Mouse (Mus musculus) lung, embryonic 14.5 days (tissue): ENCODE data around the gene Rps6kc1. TPM values are rescaled to one million over a fixed set of nuclear protein-coding genes. Genes with fewer than 3 reads are reported as not detected.

Experiments
- ATAC-seq: fragments of 200-750 bp; cut with Nextera tagmentation; 2 replicates; pipeline ENCODE4 v1.8.0; 2017; ENCODE audit warnings: mild to moderate bottlenecking, moderate TSS enrichment, moderate library complexity; ENCODE audit not compliant: insufficient read depth
- DNase-seq: peaks from one replicate; pipeline ENCODE4 v3.0.0-alpha.2; 2015
- H3K27ac ChIP-seq: fragments of 300-500 bp; sonication (generic); 2 replicates; pipeline ENCODE4 v1.5.1; 2014; ENCODE audit warnings: low read depth, mild to moderate bottlenecking, moderate library complexity
- H3K27me3 ChIP-seq: fragments of 300-500 bp; sonication (generic); 2 replicates; pipeline ENCODE4 v1.6.1; 2014; ENCODE audit warnings: low read length, control low read depth; ENCODE audit not compliant: insufficient read depth
- H3K36me3 ChIP-seq: fragments of 300-500 bp; sonication (generic); 2 replicates; pipeline ENCODE4 v1.6.1; 2014; ENCODE audit warnings: control low read depth; ENCODE audit not compliant: insufficient read depth
- H3K4me1 ChIP-seq: fragments of 300-500 bp; sonication (generic); 2 replicates; pipeline ENCODE4 v1.6.1; 2014; ENCODE audit warnings: antibody characterized with exemption, control low read depth; ENCODE audit not compliant: insufficient read depth
- H3K4me2 ChIP-seq: fragments of 300-500 bp; sonication (generic); 2 replicates; pipeline ENCODE4 v1.6.1; 2014; ENCODE audit warnings: mild to moderate bottlenecking
- H3K4me3 ChIP-seq: fragments of 300-500 bp; sonication (generic); 2 replicates; pipeline ENCODE4 v1.5.1; 2014; ENCODE audit warnings: low read depth, low read length
- H3K9ac ChIP-seq: fragments of 300-500 bp; sonication (generic); 2 replicates; pipeline ENCODE4 v1.6.1; 2014
- H3K9me3 ChIP-seq: fragments of 300-500 bp; sonication (generic); 2 replicates; pipeline ENCODE4 v1.6.1; 2016; ENCODE audit warnings: low read depth, low read length, control low read depth
- CTCF ChIP-seq: IDR thresholded peaks from 2 replicates; pipeline ENCODE4 v1.5.1; 2016; ENCODE audit warnings: antibody characterized with exemption, low read depth
- WGBS: fragments of 180-500 bp; shearing (Covaris S2); extraction: QIAGEN DNeasy Blood & Tissue Kit; methylation state at CpG from one replicate; pipeline ENCODE4 v1.1.7; 2014; 5-methylcytosine and 5-hydroxymethylcytosine counted together
- polyA plus RNA-seq: library from polyadenylated mRNA; unstranded; fragments of >200 nt; fragmentation: Nextera tagmentation; extraction: Ambion mirVana; gene quantifications from 2 replicates; pipeline ENCODE4 v1.2.1, GENCODE M21; 2014

Gene Rps6kc1
- polyA plus RNA-seq, result 14.1 and 14.9 TPM in 2 replicates

DNA sequence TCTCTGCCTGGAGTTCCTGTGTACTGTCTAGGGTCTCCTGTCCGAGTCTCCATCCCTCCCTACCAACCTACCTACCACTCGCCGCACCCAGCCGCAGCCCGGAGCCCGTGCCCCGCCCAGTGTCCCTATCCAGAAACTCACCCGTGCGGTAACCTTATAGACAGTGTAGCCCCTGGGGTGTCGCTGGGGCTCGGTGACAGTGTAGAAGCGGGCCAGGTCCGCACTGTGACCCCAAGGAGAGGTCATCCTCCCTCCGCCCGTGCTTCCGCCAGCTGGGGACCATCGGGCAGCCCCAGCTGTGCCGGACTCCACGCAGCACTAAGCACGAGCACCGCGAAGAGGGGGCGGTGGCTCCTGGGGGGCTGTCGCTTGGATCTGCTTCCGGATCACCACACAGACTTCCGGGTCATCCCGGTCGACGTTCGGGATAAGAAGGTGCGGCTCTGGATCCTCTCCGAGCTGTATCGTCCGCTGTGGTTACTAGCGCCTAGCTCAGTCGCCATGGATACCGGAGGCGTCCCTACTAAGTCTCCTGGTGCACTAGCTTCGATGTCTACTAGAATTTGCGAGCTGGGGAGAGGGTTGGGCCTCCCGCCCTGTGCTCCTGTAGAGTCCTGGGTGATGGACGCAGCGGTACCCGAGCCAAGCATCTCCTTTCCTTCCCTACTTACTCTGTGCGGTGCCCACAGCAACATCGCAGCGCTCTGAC lies at the start of gene Rps6kc1:
TSS of gene Rps6kc1 (minus strand) at position 356 of the 709 bp plus-strand sequence.
- Histone ChIP-seq H3K9me3 (no peaks in the 10 kb centered on the region), H3K4me3 (peak within 1 kb of the TSS; percentile 80), H3K36me3 (no peaks in the 10 kb centered on the region), H3K4me2 (peak within 1 kb of the TSS; percentile 89), H3K9ac (peak within 1 kb of the TSS; percentile 78), H3K27me3 (no peaks in the 10 kb centered on the region), H3K27ac (no peak within 1 kb of the TSS), H3K4me1 (peaks cover 9% of the 10 kb centered on the region; the same call in 1 of the 2 replicates)
- under 1% methylated on average over 47 of the region's 47 CpGs for WGBS
- ATAC-seq (peak; percentile 95), DNase-seq (peak; percentile 88)
- TF ChIP-seq CTCF, result no peak

GRCm38 (mm10) chr1:190958821-190959220 lies 47.3 kb upstream of the Rps6kc1 start:
- H3K9ac ChIP-seq, result no peak overlapping the region
- WGBS, result 72% methylated on average over 5 of the region's 5 CpGs
- H3K4me1 ChIP-seq, result no peaks in the 10 kb centered on the region
- DNase-seq, result no peak
- TF ChIP-seq CTCF, result no peak
- no peaks in the 10 kb centered on the region for H3K9me3 ChIP-seq
- no peak overlapping the region for H3K4me3 ChIP-seq
- ATAC-seq, result no peak
- no peak overlapping the region for H3K4me2 ChIP-seq
- H3K27me3 ChIP-seq, result no peaks in the 10 kb centered on the region
- peaks cover 84% of the 10 kb centered on the region for H3K36me3 ChIP-seq
- no peak overlapping the region for H3K27ac ChIP-seq

- DNase-seq (no peak), ATAC-seq (no peak)
- TF ChIP-seq CTCF, result no peak
- H3K27me3 ChIP-seq, result no peaks in the 10 kb centered on the region
- H3K4me3 ChIP-seq, result no peak overlapping the region
- H3K36me3 ChIP-seq, result peaks cover 70% of the 10 kb centered on the region
- H3K4me2 ChIP-seq, result no peak overlapping the region
- H3K27ac ChIP-seq, result no peak overlapping the region
- H3K9ac ChIP-seq, result no peak overlapping the region
- no peaks in the 10 kb centered on the region for H3K9me3 ChIP-seq
- WGBS, result 69% methylated on average over 3 of the region's 3 CpGs
- H3K4me1 ChIP-seq, result no peaks in the 10 kb centered on the region
Measured at GRCm38 (mm10) chr1:190953009-190953408, 41.4 kb upstream of the Rps6kc1 start.

GRCm38 (mm10) chr1:190951014-190951413 lies 39.4 kb upstream of the Rps6kc1 start:
- Histone ChIP-seq H3K27ac (no peak overlapping the region), H3K36me3 (peaks cover 71% of the 10 kb centered on the region), H3K4me3 (no peak overlapping the region), H3K27me3 (no peaks in the 10 kb centered on the region), H3K9me3 (no peaks in the 10 kb centered on the region), H3K9ac (no peak overlapping the region), H3K4me2 (no peak overlapping the region), H3K4me1 (no peaks in the 10 kb centered on the region)
- WGBS, result 74% methylated on average over 5 of the region's 5 CpGs
- DNase-seq, result no peak
- TF ChIP-seq CTCF, result no peak
- no peak for ATAC-seq

GRCm38 (mm10) chr1:190948846-190949245 lies 37.3 kb upstream of the Rps6kc1 start:
- Histone ChIP-seq H3K4me1 (no peaks in the 10 kb centered on the region), H3K27ac (no peak overlapping the region), H3K27me3 (no peaks in the 10 kb centered on the region), H3K9me3 (no peaks in the 10 kb centered on the region), H3K9ac (no peak overlapping the region), H3K4me2 (no peak overlapping the region), H3K4me3 (no peak overlapping the region), H3K36me3 (peaks cover 67% of the 10 kb centered on the region)
- no peak for TF ChIP-seq CTCF
- 84% methylated on average over 17 of the region's 17 CpGs for WGBS
- DNase-seq, result no peak
- ATAC-seq, result no peak

GRCm38 (mm10) chr1:190948439-190948838 lies 36.9 kb upstream of the Rps6kc1 start:
- DNase-seq (no peak), ATAC-seq (no peak)
- Histone ChIP-seq H3K36me3 (peaks cover 67% of the 10 kb centered on the region), H3K4me2 (no peak overlapping the region), H3K4me1 (no peaks in the 10 kb centered on the region), H3K9ac (no peak overlapping the region), H3K4me3 (no peak overlapping the region), H3K27me3 (no peaks in the 10 kb centered on the region), H3K27ac (no peak overlapping the region), H3K9me3 (no peaks in the 10 kb centered on the region)
- no peak for TF ChIP-seq CTCF
- WGBS, result 83% methylated on average over 7 of the region's 7 CpGs

GRCm38 (mm10) chr1:190947986-190948385 lies 36.4 kb upstream of the Rps6kc1 start:
- Histone ChIP-seq H3K4me3 (no peak overlapping the region), H3K27me3 (no peaks in the 10 kb centered on the region), H3K36me3 (peaks cover 67% of the 10 kb centered on the region), H3K27ac (no peak overlapping the region), H3K9ac (no peak overlapping the region), H3K4me1 (no peaks in the 10 kb centered on the region), H3K9me3 (no peaks in the 10 kb centered on the region), H3K4me2 (no peak overlapping the region)
- no peak for ATAC-seq
- no peak for TF ChIP-seq CTCF
- 79% methylated on average over 5 of the region's 5 CpGs for WGBS
- DNase-seq, result no peak
